Mouse (Mus musculus) midbrain, embryonic 15.5 days (tissue): ENCODE data around the gene Zmpste24. TPM values are rescaled to one million over a fixed set of nuclear protein-coding genes. Genes with fewer than 3 reads are reported as not detected.
"Not testable (repeated sequence)": the region's sequence is repeated elsewhere in the genome, so short reads cannot be mapped to it uniquely, and the experiment has no call there.

Source experiments
- ATAC-seq: fragments of 200-750 bp; cut with Nextera tagmentation; replicated peaks from 2 replicates; pipeline ENCODE4 v1.8.0; 2017; ENCODE audit warnings: moderate TSS enrichment
- H3K27ac ChIP-seq: fragments of 300-500 bp; sonication (generic); 2 replicates; pipeline ENCODE4 v1.5.1; 2015; ENCODE audit warnings: mild to moderate bottlenecking, inconsistent platforms
- H3K27me3 ChIP-seq: fragments of 300-500 bp; sonication (generic); replicated peaks from 2 replicates; pipeline ENCODE4 v1.6.1; 2015; ENCODE audit warnings: inconsistent platforms
- H3K36me3 ChIP-seq: fragments of 300-500 bp; sonication (generic); replicated peaks from 2 replicates; pipeline ENCODE4 v1.6.1; 2015; ENCODE audit warnings: inconsistent platforms
- H3K4me1 ChIP-seq: fragments of 300-500 bp; sonication (generic); 2 replicates; pipeline ENCODE4 v1.6.1; 2015; ENCODE audit warnings: inconsistent platforms
- H3K4me2 ChIP-seq: fragments of 300-500 bp; sonication (generic); 2 replicates; pipeline ENCODE4 v1.6.1; 2015; ENCODE audit warnings: inconsistent platforms, mild to moderate bottlenecking, moderate library complexity
- H3K4me3 ChIP-seq: fragments of 300-500 bp; sonication (generic); 2 replicates; pipeline ENCODE4 v1.5.1; 2015; ENCODE audit warnings: mild to moderate bottlenecking, inconsistent platforms
- H3K9ac ChIP-seq: fragments of 300-500 bp; sonication (generic); 2 replicates; pipeline ENCODE4 v1.6.1; 2015; ENCODE audit warnings: mild to moderate bottlenecking, inconsistent platforms
- H3K9me3 ChIP-seq: fragments of 300-500 bp; sonication (generic); 2 replicates; pipeline ENCODE4 v1.6.1; 2016; ENCODE audit warnings: inconsistent platforms
- WGBS: fragments of 180-500 bp; shearing (Covaris S2); methylation state at CpG from one replicate; pipeline ENCODE4 v1.1.7; 2015; ENCODE audit warnings: mixed read lengths; 5-methylcytosine and 5-hydroxymethylcytosine counted together
- polyA plus RNA-seq: library from polyadenylated mRNA; unstranded; fragments of >200 nt; fragmentation: Nextera tagmentation; extraction: Ambion mirVana; gene quantifications from 2 replicates; pipeline ENCODE4 v1.2.1, GENCODE M21; 2015

Zmpste24 gene
- polyA plus RNA-seq = 22.2 and 22.5 TPM in 2 replicates

DNA sequence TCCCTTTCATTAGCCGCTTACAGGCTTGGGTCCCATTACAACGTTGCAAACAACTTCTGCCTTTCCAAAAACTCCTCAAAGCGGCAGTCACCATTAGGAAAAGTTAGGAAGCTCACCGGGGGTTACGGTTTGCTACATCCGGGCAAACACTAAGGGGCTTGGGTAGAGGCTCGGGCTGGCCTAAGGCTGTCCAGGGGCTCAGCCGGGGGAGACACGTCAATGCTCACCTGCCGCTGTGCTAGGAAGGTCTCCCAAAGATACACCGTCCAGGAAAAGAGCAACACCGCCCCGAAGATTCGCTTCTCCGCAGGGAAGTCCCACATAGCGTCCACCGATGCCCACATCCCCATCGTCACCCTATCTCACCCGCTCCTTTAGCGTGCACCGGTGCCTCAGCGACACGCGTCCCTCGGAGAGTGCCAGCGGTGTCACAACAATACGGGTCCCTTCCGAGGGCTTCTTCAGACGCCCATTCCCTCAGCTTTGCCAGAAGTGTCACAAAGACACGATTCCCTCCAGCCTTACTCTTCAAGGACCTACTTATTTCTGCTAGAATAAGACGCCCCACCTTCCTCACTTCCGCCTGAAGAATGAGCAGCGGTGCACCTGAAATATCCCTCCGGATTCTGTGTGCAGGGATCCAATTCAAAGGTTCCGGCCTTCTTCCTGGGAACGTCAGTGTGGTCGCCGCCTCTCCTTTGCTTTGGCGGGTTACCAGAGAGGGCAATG is at the start of gene Zmpste24:
Zmpste24 (minus strand) TSS at position 592 of the 729 bp plus-strand sequence.
- Histone ChIP-seq H3K36me3 (peaks cover 21% of the 10 kb centered on the region; the same call in 1 of the 2 replicates), H3K4me2 (peak within 1 kb of the TSS; percentile 59), H3K9me3 (no peaks in the 10 kb centered on the region), H3K27me3 (no peaks in the 10 kb centered on the region), H3K9ac (peak within 1 kb of the TSS; percentile 53), H3K27ac (peak within 1 kb of the TSS; percentile 72), H3K4me3 (peak within 1 kb of the TSS; percentile 82), H3K4me1 (peaks cover 13% of the 10 kb centered on the region)
- ATAC-seq = peak; percentile 96
- under 1% methylated on average over 39 of the region's 39 CpGs for WGBS

DNA sequence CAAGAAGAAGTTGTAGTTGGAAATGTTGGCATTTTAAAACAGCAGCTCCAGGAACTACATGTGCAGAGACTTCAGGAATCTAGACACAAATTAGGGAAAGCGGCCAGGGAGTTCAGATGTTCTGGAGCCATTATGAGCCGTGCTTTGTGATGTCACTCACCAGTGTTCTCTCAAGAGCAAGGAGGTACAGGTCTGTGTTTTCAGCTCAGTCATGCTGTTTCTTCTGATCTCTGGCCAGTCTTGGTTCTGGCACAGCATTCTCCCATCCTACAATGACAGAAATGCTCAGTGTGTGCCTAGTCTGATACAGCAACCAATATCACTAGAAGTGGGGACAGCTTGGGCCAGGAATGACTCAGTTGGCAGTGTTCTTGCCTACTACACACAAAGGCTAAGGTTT is 11.1 kb upstream of the Zmpste24 start, which contains the start of gene Tmco2:
Tmco2 (minus strand) TSS at position 101 of the 400 bp plus-strand sequence.
- no peak within 1 kb of the TSS for H3K4me3 ChIP-seq
- no peak within 1 kb of the TSS for H3K4me2 ChIP-seq
- H3K27me3 ChIP-seq = no peaks in the 10 kb centered on the region
- WGBS = 93% methylated on average over 2 of the region's 2 CpGs
- H3K9me3 ChIP-seq = no peaks in the 10 kb centered on the region
- H3K4me1 ChIP-seq = no peaks in the 10 kb centered on the region
- ATAC-seq = no peak
- no peaks in the 10 kb centered on the region for H3K36me3 ChIP-seq
- no peak within 1 kb of the TSS for H3K27ac ChIP-seq
- H3K9ac ChIP-seq = no peak within 1 kb of the TSS

DNA sequence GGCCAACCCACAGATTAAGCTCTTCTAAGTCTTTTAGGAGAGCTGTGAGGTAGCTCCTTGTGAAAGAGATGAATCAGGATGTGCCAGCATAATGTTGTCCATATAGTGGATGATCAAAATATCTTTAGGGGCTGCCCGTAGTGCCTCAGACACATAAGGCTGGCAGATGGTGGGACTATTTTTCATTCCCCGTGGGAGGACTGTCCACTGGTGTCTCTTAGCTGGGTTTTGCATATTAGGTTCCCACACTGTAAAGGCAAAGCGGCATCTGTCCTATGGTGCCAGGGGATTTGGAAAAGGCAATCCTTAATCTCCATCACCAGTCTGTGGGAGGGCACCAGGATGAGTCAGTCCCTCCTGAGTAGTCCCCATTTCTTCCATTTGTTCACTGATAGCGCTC is 5.3 kb upstream of the Zmpste24 start:
- no peak overlapping the region for H3K27ac ChIP-seq
- no peaks in the 10 kb centered on the region for H3K36me3 ChIP-seq
- no peak overlapping the region for H3K4me3 ChIP-seq
- no peaks in the 10 kb centered on the region for H3K27me3 ChIP-seq
- no peak for ATAC-seq
- WGBS = 77% methylated on average over 4 of the region's 4 CpGs
- H3K9me3 ChIP-seq = no peaks in the 10 kb centered on the region
- H3K4me1 ChIP-seq = no peaks in the 10 kb centered on the region
- no peak overlapping the region for H3K9ac ChIP-seq
- no peak overlapping the region for H3K4me2 ChIP-seq

DNA sequence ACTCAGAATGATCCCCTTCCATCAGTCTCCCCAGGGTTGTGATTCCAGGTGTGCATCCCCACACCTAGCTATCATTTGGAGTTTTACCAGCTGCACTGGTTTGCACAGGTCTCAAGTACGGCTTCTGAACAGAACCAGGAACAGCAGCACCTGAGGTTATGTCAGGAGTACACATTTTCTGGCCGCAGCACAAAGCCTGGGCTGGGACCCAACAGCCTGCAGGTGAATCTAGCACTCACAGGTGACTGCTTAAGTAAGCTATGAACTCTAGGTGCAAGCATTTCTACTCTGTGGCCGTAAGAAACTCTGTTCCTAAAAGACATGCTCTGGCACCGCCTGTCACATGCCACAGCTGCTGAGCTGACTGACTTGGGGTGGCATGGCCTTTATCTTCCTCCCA is 7.8 kb downstream of the Zmpste24 start:
- Histone ChIP-seq H3K27ac (no peak overlapping the region), H3K9me3 (no peaks in the 10 kb centered on the region), H3K9ac (no peak overlapping the region), H3K4me3 (no peak overlapping the region), H3K36me3 (peaks cover 48% of the 10 kb centered on the region), H3K4me1 (no peaks in the 10 kb centered on the region), H3K27me3 (no peaks in the 10 kb centered on the region), H3K4me2 (no peak overlapping the region)
- ATAC-seq = no peak
- 97% methylated on average over 4 of the region's 4 CpGs for WGBS

DNA sequence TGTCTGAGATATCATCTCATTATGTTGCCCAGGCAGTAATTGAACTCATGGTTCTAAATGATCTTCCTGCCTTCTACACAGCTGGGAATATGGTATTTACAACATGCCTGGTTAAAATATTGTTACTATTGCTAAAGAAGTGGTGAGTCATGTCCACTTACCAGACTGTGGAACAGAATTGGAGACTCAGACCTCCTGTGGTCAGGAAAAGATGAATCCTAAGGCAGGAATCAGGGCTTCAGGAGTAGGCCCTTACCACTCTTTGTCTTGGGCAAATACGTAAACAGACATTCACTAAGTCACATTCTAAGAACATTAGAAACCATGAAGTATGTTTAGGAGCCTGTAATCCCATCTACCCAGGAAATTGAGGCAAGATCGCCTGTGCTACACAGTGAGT is 9.3 kb downstream of the Zmpste24 start:
- Histone ChIP-seq H3K36me3 (peaks cover 52% of the 10 kb centered on the region), H3K27ac (no peak overlapping the region), H3K9me3 (no peaks in the 10 kb centered on the region), H3K4me3 (no peak overlapping the region), H3K9ac (0 out of 2 replicates have a peak overlapping the region, but pooled peaks have one; percentile 11), H3K4me2 (no peak overlapping the region), H3K4me1 (no peaks in the 10 kb centered on the region), H3K27me3 (no peaks in the 10 kb centered on the region)
- WGBS = 95% methylated on average over 2 of the region's 2 CpGs
- no peak for ATAC-seq

DNA sequence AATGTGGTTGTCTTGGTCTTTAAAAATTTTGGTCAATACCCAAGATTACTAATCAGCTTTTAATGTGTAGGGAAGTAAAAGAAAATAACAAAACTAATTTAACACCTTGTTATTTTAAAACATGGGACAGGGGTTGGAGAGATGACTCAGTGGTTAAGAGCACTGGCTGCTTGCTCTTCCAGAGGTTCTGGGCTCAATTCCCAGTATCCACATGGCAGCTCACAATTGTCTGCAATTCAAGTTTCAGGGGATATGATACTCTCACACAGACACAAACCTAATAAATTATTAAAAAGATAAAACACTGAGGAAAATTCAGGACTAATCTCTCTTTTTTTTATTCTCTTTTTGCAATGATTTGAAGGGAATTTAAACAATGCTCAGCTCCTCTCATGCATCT is 13.5 kb downstream of the Zmpste24 start:
- H3K4me3 ChIP-seq = no peak overlapping the region
- H3K36me3 ChIP-seq = peaks cover 60% of the 10 kb centered on the region
- no peaks in the 10 kb centered on the region for H3K4me1 ChIP-seq
- H3K4me2 ChIP-seq = no peak overlapping the region
- H3K27ac ChIP-seq = no peak overlapping the region
- no peak for ATAC-seq
- H3K9me3 ChIP-seq = no peaks in the 10 kb centered on the region
- H3K9ac ChIP-seq = no peak overlapping the region
- no peaks in the 10 kb centered on the region for H3K27me3 ChIP-seq

DNA sequence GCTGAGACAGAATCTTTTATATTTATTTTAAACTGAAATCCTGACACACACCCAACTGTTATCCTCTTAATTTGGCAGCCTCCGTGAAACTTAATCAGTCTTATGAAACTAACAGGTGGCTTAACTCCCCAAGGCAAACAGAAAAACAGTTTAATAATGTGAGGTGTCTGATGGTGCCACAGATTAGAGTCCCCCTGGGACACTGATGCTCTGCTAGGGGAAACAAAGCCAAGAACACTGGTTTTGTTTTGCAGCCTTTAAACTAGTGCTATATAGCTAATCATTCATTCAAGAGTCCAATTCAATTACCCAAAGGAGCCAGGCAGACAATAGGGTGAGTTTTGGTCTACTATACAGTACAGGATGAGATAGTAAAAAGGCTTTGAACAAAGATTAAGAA is 17.6 kb downstream of the Zmpste24 start:
- no peaks in the 10 kb centered on the region for H3K4me1 ChIP-seq
- H3K9ac ChIP-seq = no peak overlapping the region
- no peak overlapping the region for H3K4me2 ChIP-seq
- no peak overlapping the region for H3K27ac ChIP-seq
- H3K36me3 ChIP-seq = peaks cover 63% of the 10 kb centered on the region
- H3K27me3 ChIP-seq = no peaks in the 10 kb centered on the region
- no peak for ATAC-seq
- WGBS = 69% methylated on average over 1 of the region's 1 CpGs
- no peaks in the 10 kb centered on the region for H3K9me3 ChIP-seq
- no peak overlapping the region for H3K4me3 ChIP-seq

DNA sequence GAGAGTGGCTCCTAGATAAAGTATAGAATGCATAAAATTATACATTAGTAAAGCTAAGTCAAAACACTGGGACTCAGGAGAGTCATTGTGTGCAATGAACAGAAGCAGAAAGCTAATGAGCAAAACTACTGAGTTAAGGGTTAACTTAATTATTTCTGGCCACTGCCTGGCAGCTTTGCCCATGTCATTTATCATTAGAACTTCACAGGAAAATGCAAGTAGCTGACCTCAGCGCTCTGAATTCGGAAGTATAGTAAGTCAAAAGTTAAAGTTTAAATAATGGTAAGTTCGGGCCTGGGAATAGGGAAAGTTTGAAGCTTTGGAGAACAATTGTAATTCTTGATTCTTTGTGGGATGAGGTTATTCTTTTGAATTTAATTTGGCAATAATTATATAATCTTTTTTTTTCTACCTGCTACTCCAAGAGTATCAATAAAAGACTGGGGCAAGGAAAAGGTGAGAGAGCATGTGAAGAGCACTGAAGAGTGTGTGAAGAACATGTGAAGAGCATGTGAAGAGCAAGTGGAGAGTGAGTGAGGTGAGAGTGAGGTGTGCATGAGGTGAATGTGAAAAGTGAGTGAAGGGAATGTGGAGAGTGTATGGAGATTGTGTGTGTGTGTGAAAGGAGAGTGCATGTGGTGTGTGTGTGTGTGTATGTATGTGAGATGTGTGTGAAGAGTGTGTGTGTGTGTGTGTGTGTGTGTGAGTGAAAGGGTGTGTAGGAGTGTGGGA is 20.0 kb downstream of the Zmpste24 start:
- 89% methylated on average over 3 of the region's 3 CpGs for WGBS
- H3K9me3 ChIP-seq = no peaks in the 10 kb centered on the region
- ATAC-seq = no peak
- no peak overlapping the region for H3K27ac ChIP-seq
- H3K36me3 ChIP-seq = peaks cover 53% of the 10 kb centered on the region
- no peaks in the 10 kb centered on the region for H3K4me1 ChIP-seq
- H3K27me3 ChIP-seq = no peaks in the 10 kb centered on the region
- H3K4me2 ChIP-seq = no peak overlapping the region
- no peak overlapping the region for H3K4me3 ChIP-seq
- no peak overlapping the region for H3K9ac ChIP-seq

DNA sequence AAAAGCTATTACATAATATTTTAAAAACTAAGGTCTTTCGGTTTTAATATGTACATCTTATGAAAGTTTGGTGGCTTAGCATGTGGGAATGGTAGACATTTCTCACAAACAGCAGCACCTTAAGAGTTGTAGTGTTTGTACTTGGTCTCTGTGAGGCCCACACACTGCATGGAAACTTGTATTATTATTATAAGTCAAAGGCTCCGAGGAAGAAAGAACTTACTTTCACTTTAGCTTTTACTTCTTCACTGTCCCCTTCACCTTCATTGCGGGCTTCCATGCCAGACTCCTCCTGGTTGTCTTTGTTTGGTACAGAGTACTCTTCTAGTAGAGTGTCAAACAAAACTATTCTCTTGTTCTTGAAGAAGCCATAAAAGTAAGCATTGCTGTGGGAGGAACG is 23.8 kb downstream of the Zmpste24 start:
- Histone ChIP-seq H3K9me3 (no peaks in the 10 kb centered on the region), H3K4me2 (no peak overlapping the region), H3K4me3 (no peak overlapping the region), H3K9ac (no peak overlapping the region), H3K27me3 (no peaks in the 10 kb centered on the region), H3K27ac (no peak overlapping the region), H3K36me3 (peaks cover 26% of the 10 kb centered on the region), H3K4me1 (no peaks in the 10 kb centered on the region)
- WGBS = 84% methylated on average over 4 of the region's 4 CpGs
- ATAC-seq = no peak

DNA sequence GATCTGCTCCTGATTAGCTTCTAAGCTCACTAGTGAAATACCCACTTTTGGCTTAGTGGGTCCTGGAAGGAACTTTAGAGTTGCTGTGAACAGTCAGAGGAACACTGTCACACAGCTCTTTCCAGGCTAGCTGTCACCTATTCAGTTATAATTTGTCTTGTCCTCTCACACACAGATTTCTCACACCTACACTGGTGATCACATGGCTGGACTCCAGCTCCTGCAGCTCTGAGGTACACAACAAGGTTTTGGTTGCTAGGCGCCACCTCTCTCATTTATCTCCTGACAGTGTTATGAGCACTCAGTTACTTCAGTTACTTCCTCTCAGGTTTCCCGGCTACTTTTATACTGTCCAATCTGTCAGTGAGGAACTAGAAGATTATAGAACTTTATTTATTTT is 32.7 kb downstream of the Zmpste24 start:
- H3K4me1 ChIP-seq = no peaks in the 10 kb centered on the region
- H3K9me3 ChIP-seq = no peaks in the 10 kb centered on the region
- 93% methylated on average over 2 of the region's 2 CpGs for WGBS
- H3K27ac ChIP-seq = no peak overlapping the region
- H3K9ac ChIP-seq = no peak overlapping the region
- no peak overlapping the region for H3K4me3 ChIP-seq
- no peak overlapping the region for H3K4me2 ChIP-seq
- ATAC-seq = no peak
- no peaks in the 10 kb centered on the region for H3K27me3 ChIP-seq
- peaks cover 36% of the 10 kb centered on the region for H3K36me3 ChIP-seq

DNA sequence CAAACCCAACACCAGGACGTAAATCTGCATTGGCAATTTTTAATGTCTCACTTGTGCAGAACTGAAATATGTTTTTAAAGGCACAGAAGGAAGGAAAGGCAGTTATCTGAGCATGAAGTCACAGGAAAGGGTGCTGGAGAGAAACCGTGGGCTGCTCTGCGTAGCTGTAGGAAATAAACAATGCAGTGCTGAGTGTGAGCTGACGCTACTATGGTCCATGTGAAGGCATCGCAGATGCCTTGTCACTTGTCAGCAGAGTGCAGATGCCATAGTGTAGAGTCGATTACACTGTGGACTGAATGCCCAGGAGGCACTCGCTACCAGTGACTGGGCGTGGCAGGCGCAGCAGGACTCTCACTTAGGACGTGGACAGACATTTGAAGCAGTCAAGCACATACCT is 38.8 kb downstream of the Zmpste24 start:
- not testable (repeated sequence) for H3K27me3 ChIP-seq
- WGBS = 91% methylated on average over 10 of the region's 10 CpGs
- H3K36me3 ChIP-seq = peaks cover 24% of the 10 kb centered on the region

DNA sequence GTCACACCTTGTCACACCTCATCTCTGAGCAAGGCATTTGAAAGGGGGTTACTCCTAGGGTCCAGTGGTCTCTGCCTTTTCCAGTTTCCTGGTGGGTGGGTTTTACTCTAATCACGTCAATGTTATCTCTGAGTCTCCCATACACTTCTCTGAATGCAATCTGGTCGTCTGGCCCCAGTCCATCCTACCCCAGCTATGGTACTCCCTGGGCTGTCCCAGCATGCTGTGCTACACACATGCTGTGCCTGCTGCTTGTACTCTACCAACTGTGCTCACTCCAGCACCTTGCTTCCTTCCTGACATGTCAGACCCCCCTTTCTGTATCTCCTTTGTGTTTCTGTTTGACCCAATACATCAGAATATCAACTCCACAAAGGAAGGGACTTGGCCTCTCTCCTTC is 41.0 kb downstream of the Zmpste24 start:
- no peak overlapping the region for H3K4me3 ChIP-seq
- whole genome bisulfite sequencing = 58% methylated on average over 2 of the region's 2 CpGs
- no peaks in the 10 kb centered on the region for H3K9me3 ChIP-seq
- no peak for ATAC-seq
- peaks cover 7% of the 10 kb centered on the region; the same call in 1 of the 2 replicates for H3K4me1 ChIP-seq
- H3K27ac ChIP-seq = no peak overlapping the region
- no peak overlapping the region for H3K4me2 ChIP-seq
- no peak overlapping the region for H3K9ac ChIP-seq
- peaks cover 16% of the 10 kb centered on the region for H3K36me3 ChIP-seq
- H3K27me3 ChIP-seq = peaks cover 3% of the 10 kb centered on the region; the same call in 1 of the 2 replicates

More for the DNA sequence above, 38.8 kb downstream of the Zmpste24 start:
- H3K9ac ChIP-seq, H3K9me3 ChIP-seq, H3K4me1 ChIP-seq, H3K4me3 ChIP-seq, H3K27ac ChIP-seq, ATAC-seq, H3K4me2 ChIP-seq: not testable (repeated sequence)
